Mouse (Mus musculus) erythroblast, embryonic 14.5 days (primary cell): Measurements from ENCODE around the gene Git2. TPM values are rescaled to one million over a fixed set of nuclear protein-coding genes. Genes with fewer than 3 reads are reported as not detected.
A peak's percentile ranks its signal among the peaks of the same experiment; 100 is the strongest.

Source experiments
- H3K27me3 ChIP-seq: 2 replicates; pipeline ENCODE4 v1.6.1; 2012; ENCODE audit warnings: inconsistent platforms; ENCODE audit not compliant: control insufficient read depth
- H3K36me3 ChIP-seq: 2 replicates; pipeline ENCODE4 v1.6.1; 2012; ENCODE audit warnings: mild to moderate bottlenecking, inconsistent platforms; ENCODE audit not compliant: control insufficient read depth
- H3K4me1 ChIP-seq: 2 replicates; pipeline ENCODE4 v1.6.1; 2012; ENCODE audit warnings: inconsistent platforms; ENCODE audit not compliant: control insufficient read depth
- H3K4me3 ChIP-seq: replicated peaks from 2 replicates; pipeline ENCODE3; 2012; ENCODE audit warnings: moderate library complexity, mild to moderate bottlenecking, inconsistent platforms
- H3K9me3 ChIP-seq: 2 replicates; pipeline ENCODE4 v1.6.1; 2012; ENCODE audit warnings: low read length, inconsistent platforms, mixed read lengths; ENCODE audit not compliant: control insufficient read depth
- GATA1 ChIP-seq: IDR thresholded peaks from 2 replicates; pipeline ENCODE4 v1.6.1; 2012; ENCODE audit warnings: low read length, inconsistent platforms, mixed read lengths
- TAL1 ChIP-seq: IDR thresholded peaks from 3 replicates; pipeline ENCODE4 v1.6.1; 2012; ENCODE audit warnings: low read length, inconsistent platforms, mixed read lengths
- polyA plus RNA-seq: library from polyadenylated mRNA; stranded (reverse); fragments of >175 nt; gene quantifications from 2 replicates; pipeline ENCODE4 v1.2.3, GENCODE M21; 2012

Git2 gene
- 7.0 and 8.0 TPM in 2 replicates for polyA plus RNA-seq

DNA sequence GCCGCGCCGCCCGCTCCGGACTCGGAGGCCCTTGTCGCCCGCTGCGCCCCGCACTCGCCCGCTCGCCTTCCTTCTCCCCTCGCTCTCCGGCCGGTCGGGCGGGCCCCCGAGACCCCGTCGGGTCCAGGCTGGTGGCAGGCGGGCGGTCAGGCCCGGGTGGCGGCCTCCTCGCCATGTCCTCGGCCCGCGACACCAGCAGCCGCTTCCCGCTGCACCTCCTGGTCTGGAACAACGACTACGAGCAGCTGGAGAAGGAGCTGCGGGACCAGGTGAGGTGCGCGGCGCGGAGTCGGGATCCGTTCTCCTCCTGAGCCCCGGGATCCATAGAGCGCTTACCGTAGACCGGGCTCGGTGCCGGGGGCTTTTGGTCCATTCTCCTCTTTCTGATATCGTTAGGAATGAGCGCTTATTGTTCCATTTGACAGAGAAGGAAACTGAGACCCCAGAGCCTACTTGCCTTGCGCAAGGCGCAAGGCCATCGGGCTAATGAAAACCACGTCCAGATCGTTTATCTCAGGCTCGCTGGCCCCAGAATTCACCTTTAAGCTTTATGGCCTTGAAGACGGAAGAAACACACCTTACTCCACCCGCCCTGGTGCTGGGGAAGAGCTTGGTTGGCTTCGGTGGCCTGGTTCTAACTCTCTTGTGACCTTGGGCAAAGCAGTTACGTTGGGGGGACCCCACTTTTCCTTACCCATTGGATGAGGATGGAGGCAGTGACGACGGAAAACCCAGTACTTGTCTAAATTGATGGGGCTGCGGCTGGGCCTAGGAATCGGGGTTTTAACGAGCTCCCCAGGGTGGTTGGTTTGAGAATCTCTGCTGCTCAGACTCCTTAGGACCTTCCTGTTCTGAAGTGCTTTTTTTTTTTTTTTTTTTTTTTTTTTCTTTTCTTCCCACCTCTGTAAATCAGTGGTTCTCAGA, at the start of gene Git2:
Gene Git2 (minus strand): TSS at position 462 of the 924 bp plus-strand sequence.
- TF ChIP-seq TAL1 (no peak), GATA1 (no peak)

GRCm38 (mm10) chr5:114824197-114824596, 48.9 kb upstream of the Git2 start:
- Histone ChIP-seq H3K9me3 (peaks cover 5% of the 10 kb centered on the region), H3K36me3 (peaks cover 6% of the 10 kb centered on the region), H3K27me3 (peaks cover 7% of the 10 kb centered on the region), H3K4me3 (peak overlapping the region; percentile 55), H3K4me1 (peaks cover 29% of the 10 kb centered on the region)
- TF ChIP-seq TAL1 = no peak

More for the DNA sequence above, at the start of gene Git2:
- Histone ChIP-seq H3K36me3 (peaks cover 7% of the 10 kb centered on the region), H3K27me3 (no peaks in the 10 kb centered on the region), H3K4me3 (peak within 1 kb of the TSS; percentile 89), H3K9me3 (no peaks in the 10 kb centered on the region), H3K4me1 (peaks cover 73% of the 10 kb centered on the region)

DNA sequence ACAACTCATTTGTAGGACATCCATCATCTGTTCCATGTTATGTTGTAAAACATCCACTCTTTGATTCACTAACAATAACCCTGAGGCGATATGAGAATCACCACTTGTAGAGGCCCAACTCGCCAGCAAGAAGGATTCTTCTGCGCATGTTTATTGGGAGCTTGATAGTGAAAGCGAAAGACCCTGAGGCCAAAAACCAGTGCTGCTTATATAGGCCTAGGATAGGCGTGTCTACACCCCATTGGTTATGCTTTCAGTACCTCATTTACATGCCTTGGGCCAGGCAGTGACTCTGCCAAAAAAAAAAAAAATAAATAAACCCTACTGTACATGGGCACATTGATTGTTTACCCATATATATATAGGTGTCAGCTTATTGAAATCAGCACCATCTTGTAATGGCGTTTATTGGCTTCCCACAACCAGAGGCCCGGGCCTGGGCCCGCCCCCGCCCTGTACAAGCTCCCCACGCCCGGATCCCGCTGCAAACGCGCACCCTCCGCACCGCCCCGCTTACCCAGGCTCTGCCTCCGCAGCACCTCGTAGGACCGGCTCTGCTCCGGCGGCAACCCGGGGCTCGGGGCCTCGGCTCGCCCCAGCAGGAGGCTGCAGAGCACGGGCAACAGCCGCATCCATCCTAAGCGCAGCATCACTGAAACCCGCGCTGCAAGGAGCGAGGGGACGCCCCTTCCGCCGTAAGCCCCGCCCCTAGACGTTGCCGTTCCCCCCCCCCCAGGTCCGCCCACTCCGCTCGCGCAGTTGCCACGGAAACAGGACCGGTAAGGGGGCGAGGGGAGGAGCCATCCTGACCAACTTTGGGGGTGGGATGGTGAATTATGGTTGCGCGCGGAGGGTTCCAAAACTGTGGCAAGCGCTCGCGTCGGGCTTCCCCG, 47.7 kb upstream of the Git2 start, which contains the start of gene 1500011B03Rik:
Gene 1500011B03Rik (minus strand): TSS at position 673 of the 893 bp plus-strand sequence.
- peaks cover 4% of the 10 kb centered on the region for H3K27me3 ChIP-seq
- H3K9me3 ChIP-seq = peaks cover 5% of the 10 kb centered on the region
- peak within 1 kb of the TSS; percentile 79 for H3K4me3 ChIP-seq
- no peak for TF ChIP-seq TAL1
- no peak for TF ChIP-seq GATA1
- H3K36me3 ChIP-seq = peaks cover 6% of the 10 kb centered on the region
- H3K4me1 ChIP-seq = peaks cover 37% of the 10 kb centered on the region

GRCm38 (mm10) chr5:114818124-114818523, 42.8 kb upstream of the Git2 start:
- Histone ChIP-seq H3K27me3 (no peaks in the 10 kb centered on the region), H3K9me3 (peaks cover 5% of the 10 kb centered on the region), H3K36me3 (peaks cover 6% of the 10 kb centered on the region), H3K4me1 (peaks cover 27% of the 10 kb centered on the region), H3K4me3 (no peak overlapping the region)
- no peak for TF ChIP-seq GATA1
- TF ChIP-seq TAL1 = no peak

GRCm38 (mm10) chr5:114816599-114816998, 41.3 kb upstream of the Git2 start:
- Histone ChIP-seq H3K4me1 (peaks cover 35% of the 10 kb centered on the region), H3K27me3 (no peaks in the 10 kb centered on the region), H3K36me3 (peaks cover 5% of the 10 kb centered on the region), H3K9me3 (peaks cover 3% of the 10 kb centered on the region), H3K4me3 (no peak overlapping the region)
- TF ChIP-seq GATA1 = no peak
- no peak for TF ChIP-seq TAL1

- Histone ChIP-seq H3K4me3 (peak overlapping the region; percentile 85), H3K36me3 (peaks cover 9% of the 10 kb centered on the region), H3K9me3 (no peaks in the 10 kb centered on the region), H3K27me3 (no peaks in the 10 kb centered on the region), H3K4me1 (peaks cover 53% of the 10 kb centered on the region)
- no peak for TF ChIP-seq GATA1
- no peak for TF ChIP-seq TAL1
Observed at GRCm38 (mm10) chr5:114813525-114814181, 38.3 kb upstream of the Git2 start.

DNA sequence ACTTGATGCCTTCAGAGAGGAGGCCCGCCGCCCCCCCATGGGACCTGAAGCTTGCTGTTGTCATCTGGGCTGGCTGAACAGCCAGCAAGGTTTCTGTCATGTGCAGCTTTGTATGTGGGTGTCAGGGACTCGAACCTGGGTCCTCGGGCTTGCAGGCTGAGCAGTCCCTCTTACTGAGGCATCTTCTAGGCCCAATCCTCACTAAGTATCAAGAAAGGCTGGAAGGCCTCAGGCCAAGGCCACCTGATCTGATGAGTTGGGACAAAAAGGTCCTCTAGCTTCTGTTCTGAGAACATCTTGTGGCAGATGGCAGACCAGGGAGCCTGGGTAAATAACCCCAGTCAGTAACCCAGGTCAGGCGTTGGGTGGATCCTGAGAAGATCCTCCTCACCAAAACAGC, 34.5 kb upstream of the Git2 start:
- H3K36me3 ChIP-seq = peaks cover 37% of the 10 kb centered on the region
- no peaks in the 10 kb centered on the region for H3K9me3 ChIP-seq
- H3K27me3 ChIP-seq = no peaks in the 10 kb centered on the region
- no peak for TF ChIP-seq GATA1
- H3K4me1 ChIP-seq = peaks cover 75% of the 10 kb centered on the region
- no peak overlapping the region for H3K4me3 ChIP-seq

- H3K4me1 ChIP-seq = peaks cover 75% of the 10 kb centered on the region
- H3K27me3 ChIP-seq = no peaks in the 10 kb centered on the region
- TF ChIP-seq TAL1 (no peak), GATA1 (no peak)
- no peaks in the 10 kb centered on the region for H3K9me3 ChIP-seq
- no peak overlapping the region for H3K4me3 ChIP-seq
- peaks cover 42% of the 10 kb centered on the region for H3K36me3 ChIP-seq
Observed at GRCm38 (mm10) chr5:114809181-114809756, 34.0 kb upstream of the Git2 start.
